In the genomic region with DNA sequence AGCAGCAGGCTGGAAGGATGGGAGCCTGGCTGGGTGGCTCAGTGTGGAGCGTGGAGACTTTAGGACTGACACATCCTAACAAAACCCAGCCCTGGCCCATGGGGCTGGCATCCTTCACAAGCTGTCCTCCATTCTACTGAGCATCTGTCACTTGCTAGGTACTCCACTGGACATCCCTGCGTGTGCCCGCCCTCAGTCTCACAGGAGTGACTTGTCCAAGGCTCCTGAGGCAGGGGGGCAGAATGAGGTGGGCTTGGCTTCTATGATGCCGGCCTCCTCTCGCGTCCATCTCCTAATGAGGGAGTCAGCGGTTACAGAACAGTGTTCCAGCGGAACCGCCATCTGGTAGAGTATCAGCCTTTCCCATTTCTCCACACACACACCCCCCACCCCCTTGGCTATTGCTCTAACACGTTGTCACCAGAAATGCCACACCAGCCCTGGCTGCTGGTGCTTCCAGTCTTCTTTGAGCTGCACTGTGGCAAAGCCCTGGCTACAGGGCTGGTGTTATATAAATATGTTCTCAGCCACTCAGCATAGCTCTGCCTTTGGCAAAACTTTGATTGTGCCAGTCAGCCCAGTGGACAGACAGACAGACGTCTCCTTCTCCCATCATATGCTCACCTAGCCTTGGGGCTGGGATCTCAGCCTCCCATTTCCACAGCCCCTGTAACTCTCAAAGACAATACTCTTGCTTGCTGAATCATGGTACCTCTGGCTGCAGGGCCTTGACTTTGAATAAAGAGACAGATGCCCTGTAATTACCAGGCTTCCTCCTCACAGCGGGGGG, we compare ENCODE assay signal across 13 mouse cellular contexts. TPM values are rescaled to one million over a fixed set of nuclear protein-coding genes. Genes with fewer than 3 reads are reported as not detected.
DNase-seq lines count a peak whose midpoint lies in the region; ATAC-seq lines count a peak whose summit lies in the region.
"Had no signal": no experiment of that assay in that cellular context is flagged by ENCODE, and none has a peak within 500 bp of the region (broad histone marks: within the 10 kb centered on the region; RNA-seq: fewer than 3 reads in every experiment).

No protein-coding gene starts in this region.

- no peak overlapping the region for H3K4me2 ChIP-seq in midbrain, embryonic 16.5 days (ENCODE audit: low read length)
- no peak overlapping the region for H3K4me2 ChIP-seq in midbrain, embryonic 15.5 days
- H3K4me2 ChIP-seq in forebrain, embryonic 13.5 days: no peak overlapping the region
- H3K4me2 ChIP-seq in kidney, embryonic 15.5 days: no peak overlapping the region
- H3K4me2 ChIP-seq: liver, embryonic 13.5 days had no signal

- DNase-seq in cerebellum, adult 18-20 months: peak; percentile 42 to 61
- peak; percentile 19 for DNase-seq in retina, embryonic 14.5 days (ENCODE audit: low spot score)
- DNase-seq in adrenal gland, postnatal 4 days (ENCODE audit: low spot score in 2 of 2): no peak
- DNase-seq: gastrocnemius, postnatal 36 days; right cerebral cortex, postnatal 4 days had no signal

- no peaks in the 10 kb centered on the region for H3K27me3 ChIP-seq in midbrain, embryonic 16.5 days (ENCODE audit: control insufficient read depth, insufficient read depth, low read depth, low read length)
- no peaks in the 10 kb centered on the region for H3K27me3 ChIP-seq in midbrain, embryonic 15.5 days (replicated peaks)
- no peaks in the 10 kb centered on the region for H3K27me3 ChIP-seq in forebrain, embryonic 13.5 days
- no peaks in the 10 kb centered on the region for H3K27me3 ChIP-seq in kidney, embryonic 15.5 days
- H3K27me3 ChIP-seq: liver, embryonic 13.5 days had no signal

- H3K9ac ChIP-seq in midbrain, embryonic 16.5 days (ENCODE audit: low read depth, low read length): no peak overlapping the region
- H3K9ac ChIP-seq in midbrain, embryonic 15.5 days: no peak overlapping the region
- H3K9ac ChIP-seq in forebrain, embryonic 13.5 days: no peak overlapping the region
- no peak overlapping the region for H3K9ac ChIP-seq in kidney, embryonic 15.5 days
- H3K9ac ChIP-seq: liver, embryonic 13.5 days had no signal

- peaks cover under 1% of the 10 kb centered on the region; the same call in 1 of the 2 replicates for H3K4me1 ChIP-seq in midbrain, embryonic 16.5 days (ENCODE audit: control insufficient read depth, insufficient read depth, low read length)
- H3K4me1 ChIP-seq in midbrain, embryonic 15.5 days: no peaks in the 10 kb centered on the region
- peaks cover 15% of the 10 kb centered on the region for H3K4me1 ChIP-seq in forebrain, embryonic 13.5 days
- no peaks in the 10 kb centered on the region for H3K4me1 ChIP-seq in kidney, embryonic 15.5 days
- H3K4me1 ChIP-seq: liver, embryonic 13.5 days had no signal

- H3K27ac ChIP-seq in midbrain, embryonic 16.5 days (ENCODE audit: low read length): no peak overlapping the region
- H3K27ac ChIP-seq in midbrain, embryonic 15.5 days: no peak overlapping the region
- peak overlapping the region; percentile 44 for H3K27ac ChIP-seq in forebrain, embryonic 13.5 days
- H3K27ac ChIP-seq in kidney, embryonic 15.5 days: no peak overlapping the region
- H3K27ac ChIP-seq: liver, embryonic 13.5 days; macrophage had no signal

- ATAC-seq in midbrain, embryonic 16.5 days: 0 out of 2 replicates have a peak, but pooled peaks have one; percentile 25
- ATAC-seq in midbrain, embryonic 15.5 days (replicated peaks): no peak
- peak; percentile 41; the same call in 1 of the 2 replicates for ATAC-seq in forebrain, embryonic 13.5 days
- no peak for ATAC-seq in kidney, embryonic 15.5 days (replicated peaks; ENCODE audit: low FRiP score)

- 69% methylated on average over 11 of the region's 12 CpGs for WGBS in midbrain, embryonic 16.5 days
- whole genome bisulfite sequencing in midbrain, embryonic 15.5 days: 72% methylated on average over 11 of the region's 12 CpGs
- WGBS in forebrain, embryonic 13.5 days: 58% methylated on average over 11 of the region's 12 CpGs
- 52% methylated on average over 11 of the region's 12 CpGs for WGBS in kidney, embryonic 15.5 days

- H3K9me3 ChIP-seq in midbrain, embryonic 16.5 days (replicated peaks; ENCODE audit: control insufficient read depth, low read length, poor library complexity, severe bottlenecking): no peaks in the 10 kb centered on the region
- no peaks in the 10 kb centered on the region for H3K9me3 ChIP-seq in midbrain, embryonic 15.5 days
- H3K9me3 ChIP-seq in forebrain, embryonic 13.5 days (replicated peaks): no peaks in the 10 kb centered on the region
- H3K9me3 ChIP-seq in kidney, embryonic 15.5 days (replicated peaks): no peaks in the 10 kb centered on the region
- H3K9me3 ChIP-seq: liver, embryonic 13.5 days had no signal

- H3K4me3 ChIP-seq in midbrain, embryonic 16.5 days (ENCODE audit: low read depth, low read length): no peak overlapping the region
- H3K4me3 ChIP-seq in midbrain, embryonic 15.5 days: no peak overlapping the region
- no peak overlapping the region for H3K4me3 ChIP-seq in forebrain, embryonic 13.5 days
- H3K4me3 ChIP-seq in kidney, embryonic 15.5 days (replicated peaks): no peak overlapping the region
- H3K4me3 ChIP-seq: erythroblast, embryonic 14.5 days; liver, embryonic 13.5 days had no signal

- no peaks in the 10 kb centered on the region for H3K36me3 ChIP-seq in midbrain, embryonic 16.5 days (ENCODE audit: control insufficient read depth, insufficient read depth, low read length)
- no peaks in the 10 kb centered on the region for H3K36me3 ChIP-seq in midbrain, embryonic 15.5 days (replicated peaks)
- H3K36me3 ChIP-seq in forebrain, embryonic 13.5 days (ENCODE audit: poor library complexity, severe bottlenecking): no peaks in the 10 kb centered on the region
- no peaks in the 10 kb centered on the region for H3K36me3 ChIP-seq in kidney, embryonic 15.5 days
- H3K36me3 ChIP-seq: liver, embryonic 13.5 days had no signal

RNA-seq across cellular contexts. Expression of gene Pgbd5, which starts 34.8 kb away (rescaled TPM):
- polyA plus RNA-seq in midbrain, embryonic 16.5 days (2015; fragmentation: Nextera tagmentation; extraction: Ambion mirVana): 12.2 and 13.7 TPM in 2 replicates
- 15.3 and 15.8 TPM in 2 replicates for polyA plus RNA-seq in midbrain, embryonic 15.5 days (2015; fragmentation: Nextera tagmentation; extraction: Ambion mirVana)
- 5.9 and 6.3 TPM in 2 replicates for polyA plus RNA-seq in forebrain, embryonic 13.5 days (2015; fragmentation: Nextera tagmentation; extraction: Ambion mirVana)
- total RNA-seq in adrenal gland, postnatal 4 days (2021): 1 to 10 TPM; 9.1 to 9.5 TPM
- polyA plus RNA-seq in kidney, embryonic 15.5 days (2015; fragmentation: Nextera tagmentation; extraction: Ambion mirVana): 0.75 and 0.93 TPM in 2 replicates
- total RNA-seq: common myeloid progenitor, adult 5-6 weeks had no signal
- polyA plus RNA-seq: erythroblast, embryonic 14.5 days had no signal

Comparison
In these comparisons a context has a peak if more than half of its experiments do, and no peak if none do; other contexts are left out.
1. ATAC-seq: peak in midbrain, embryonic 16.5 days (single experiment) and forebrain, embryonic 13.5 days (single experiment); none in midbrain, embryonic 15.5 days (single experiment) and kidney, embryonic 15.5 days (single experiment).
2. DNase-seq: peak in cerebellum, adult 18-20 months (2 of 2) and retina, embryonic 14.5 days (single experiment); none in adrenal gland, postnatal 4 days (0 of 2).